Mouse (Mus musculus) cerebral cortex, adult 2 months (tissue): Measurements from ENCODE around the gene Gtf3a.

Experiments
- WGBS: fragments of 180-500 bp; shearing (Covaris S2); methylation state at CpG from one replicate; pipeline ENCODE4 v1.1.7; 2018; 5-methylcytosine and 5-hydroxymethylcytosine counted together

The Gtf3a gene

GRCm38 (mm10) chr5:146983216-146983615 is 34.8 kb downstream of the Gtf3a start:
- WGBS = 8% methylated on average over 8 of the region's 8 CpGs

GRCm38 (mm10) chr5:146985725-146986433 is 37.4 kb downstream of the Gtf3a start:
- WGBS = 48% methylated on average over 21 of the region's 21 CpGs

GRCm38 (mm10) chr5:146987588-146987987 is 39.1 kb downstream of the Gtf3a start:
- WGBS = 68% methylated on average over 10 of the region's 10 CpGs

- 81% methylated on average over 5 of the region's 5 CpGs for WGBS
Observed at GRCm38 (mm10) chr5:146989051-146989450, 40.6 kb downstream of the Gtf3a start.

- 70% methylated on average over 8 of the region's 8 CpGs for WGBS
Observed at GRCm38 (mm10) chr5:146993509-146993908, 45.1 kb downstream of the Gtf3a start.

GRCm38 (mm10) chr5:146994973-146995372 is 46.5 kb downstream of the Gtf3a start:
- WGBS = 68% methylated on average over 6 of the region's 6 CpGs

GRCm38 (mm10) chr5:146996812-146997211 is 48.4 kb downstream of the Gtf3a start:
- WGBS = 84% methylated on average over 7 of the region's 7 CpGs

GRCm38 (mm10) chr5:146998802-146999201 is 50.3 kb downstream of the Gtf3a start:
- WGBS = 93% methylated on average over 12 of the region's 12 CpGs

GRCm38 (mm10) chr5:147001312-147001711 is 52.9 kb downstream of the Gtf3a start:
- 82% methylated on average over 4 of the region's 4 CpGs for WGBS

- WGBS = 65% methylated on average over 1 of the region's 1 CpGs
Observed at GRCm38 (mm10) chr5:147003303-147003702, 54.8 kb downstream of the Gtf3a start.
